ENCODE assay signal across 13 mouse cellular contexts in genomic region chr5:150452671-150453070, GRCm38 (mm10).
"Had no signal": no experiment of that assay in that cellular context is flagged by ENCODE, and none has a peak within 500 bp of the region (broad histone marks: within the 10 kb centered on the region; RNA-seq: fewer than 3 reads in every experiment).

No protein-coding gene starts in this region.

- H3K4me2 ChIP-seq: limb, embryonic 13.5 days; liver, embryonic 13.5 days; midbrain, embryonic 11.5 days had no signal

- H3K9ac ChIP-seq: limb, embryonic 13.5 days; liver, embryonic 13.5 days had no signal

- H3K4me1 ChIP-seq: liver, embryonic 13.5 days had no signal

- H3K27me3 ChIP-seq: limb, embryonic 13.5 days; liver, embryonic 13.5 days had no signal

- H3K9me3 ChIP-seq: limb, embryonic 10.5 days had no signal

- H3K4me3 ChIP-seq: limb, embryonic 10.5 days; limb, embryonic 13.5 days; liver, embryonic 13.5 days had no signal

- DNase-seq: kidney, postnatal 10 days; liver; liver, embryonic 13.5 days; lung, adult 2 months; lung, postnatal 14 days; lung, postnatal 4 days; midbrain, embryonic 14.5 days; thymus, adult 18-20 months; thymus, postnatal 14 days; thymus, postnatal 4 days had no signal

- H3K27ac ChIP-seq: limb, embryonic 10.5 days; limb, embryonic 13.5 days; liver, embryonic 13.5 days had no signal
